Mouse (Mus musculus): Measurements from ENCODE around the gene Ptpn6. TPM values are rescaled to one million over a fixed set of nuclear protein-coding genes. Genes with fewer than 3 reads are reported as not detected.

Ptpn6 gene
- total and polyA plus RNA-seq, 2 experiments from 2014 or later: 2.3 to 3.2 TPM

DNA sequence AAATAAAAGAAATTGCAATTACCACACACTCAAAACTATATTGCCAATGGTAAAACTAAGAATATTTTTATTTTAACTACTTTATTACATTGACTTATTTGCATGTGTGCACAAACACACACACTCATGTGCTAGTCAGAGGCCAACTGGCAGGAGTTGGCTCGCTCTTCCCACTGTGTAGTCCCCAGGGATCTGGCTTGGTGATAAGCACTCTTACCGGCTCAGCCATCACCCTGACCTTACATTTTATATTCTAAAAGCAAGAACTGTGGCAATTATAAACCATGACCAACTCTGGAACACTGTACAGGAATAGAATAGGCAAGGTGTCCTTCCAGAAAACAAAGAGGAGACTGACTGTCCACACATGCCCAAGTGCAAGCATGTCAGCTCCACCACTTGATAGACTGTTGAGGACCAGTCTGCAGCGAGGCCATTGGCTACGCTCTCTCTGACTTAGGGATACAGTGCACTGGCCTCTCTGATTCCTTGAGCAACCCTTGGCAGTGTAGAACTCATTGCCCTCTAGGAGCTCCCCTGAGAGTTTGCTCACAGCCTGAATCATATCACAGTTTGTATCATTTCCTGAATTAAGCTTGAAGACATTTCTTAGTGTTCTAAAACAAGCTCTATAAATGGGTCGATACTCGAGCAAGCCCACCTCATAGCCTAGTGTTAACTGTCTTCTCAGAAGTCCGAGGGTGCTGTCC, 41.9 kb downstream of the Ptpn6 start:
- WGBS: 91% methylated on average over 7 of the region's 7 CpGs
- ATAC-seq (ENCODE audit: low FRiP score) (no peak), DNase-seq (ENCODE audit: low spot score) (no peak)
- 0 out of 2 replicates have a peak, but pooled peaks cover 3% of the 10 kb centered on the region for H3K4me1 ChIP-seq (ENCODE audit: insufficient read depth, low read length)
- H3K36me3 ChIP-seq (ENCODE audit: insufficient read depth, low read length): peaks cover 15% of the 10 kb centered on the region
- H3K4me2 ChIP-seq (ENCODE audit: low read depth, low read length, poor library complexity, severe bottlenecking): no peak overlapping the region
- no peaks in the 10 kb centered on the region for H3K27me3 ChIP-seq (ENCODE audit: insufficient read depth, low read length)
- no peak for TF ChIP-seq CTCF (IDR thresholded peaks at IDR 0.05)
- no peak overlapping the region for H3K27ac ChIP-seq (ENCODE audit: low read depth, low read length)
- no peak overlapping the region for H3K4me3 ChIP-seq (ENCODE audit: low read depth, low read length)
- H3K9me3 ChIP-seq (ENCODE audit: low read length): no peaks in the 10 kb centered on the region
- H3K9ac ChIP-seq (replicated peaks; ENCODE audit: low read length, poor library complexity, severe bottlenecking): no peak overlapping the region

GRCm38 (mm10) chr6:124694166-124694955, 44.2 kb downstream of the Ptpn6 start:
- 75% methylated on average over 15 of the region's 15 CpGs for WGBS
- no peak overlapping the region; the same call in 1 of the 2 replicates for H3K27ac ChIP-seq (ENCODE audit: low read depth, low read length)
- ATAC-seq (ENCODE audit: low FRiP score) (peak; percentile 57; the same call in 1 of the 2 replicates), DNase-seq (ENCODE audit: low spot score) (peak; percentile 76)
- no peak overlapping the region for H3K9ac ChIP-seq (replicated peaks; ENCODE audit: low read length, poor library complexity, severe bottlenecking)
- H3K27me3 ChIP-seq (ENCODE audit: insufficient read depth, low read length): no peaks in the 10 kb centered on the region
- no peak overlapping the region for H3K4me3 ChIP-seq (ENCODE audit: low read depth, low read length)
- no peak for TF ChIP-seq CTCF (IDR thresholded peaks at IDR 0.05)
- no peaks in the 10 kb centered on the region for H3K9me3 ChIP-seq (ENCODE audit: low read length)
- 0 out of 2 replicates have a peak, but pooled peaks cover 3% of the 10 kb centered on the region for H3K4me1 ChIP-seq (ENCODE audit: insufficient read depth, low read length)
- no peak overlapping the region for H3K4me2 ChIP-seq (ENCODE audit: low read depth, low read length, poor library complexity, severe bottlenecking)
- H3K36me3 ChIP-seq (ENCODE audit: insufficient read depth, low read length): peaks cover 7% of the 10 kb centered on the region; the same call in 1 of the 2 replicates

DNA sequence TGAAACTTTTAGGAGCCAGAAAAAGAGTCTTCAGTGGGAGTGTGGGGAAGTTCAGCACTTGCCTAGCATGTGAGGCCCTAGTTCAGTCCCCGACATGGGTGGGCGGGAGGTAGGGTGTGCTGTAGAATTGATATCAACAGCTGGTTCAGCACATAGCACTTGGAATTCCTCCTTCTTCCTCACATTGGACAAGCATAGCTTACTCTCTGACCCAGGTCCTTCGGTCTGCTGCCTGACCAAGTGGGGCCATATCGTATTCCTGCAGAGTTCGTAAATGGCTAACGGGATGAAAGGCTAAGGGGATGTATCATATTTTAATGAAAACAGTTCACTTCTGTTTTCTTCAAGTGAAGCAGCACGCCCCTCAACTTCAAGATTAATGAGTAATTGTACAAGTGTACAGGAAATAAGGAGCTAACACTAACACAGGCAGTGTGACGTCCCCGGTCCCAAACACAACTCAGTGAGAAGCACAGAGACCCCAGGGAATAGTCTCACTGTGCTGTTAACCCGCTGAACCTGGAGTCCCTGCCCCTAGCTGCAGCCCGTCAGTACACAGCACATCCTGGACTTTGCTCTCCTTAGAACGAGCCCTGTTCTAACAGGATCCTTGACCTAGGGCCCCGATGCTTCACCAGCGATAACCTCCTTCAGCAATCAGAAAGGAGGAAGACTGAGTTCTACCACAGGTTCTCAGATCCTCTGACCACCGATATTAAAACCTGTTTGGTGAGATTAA, 45.1 kb downstream of the Ptpn6 start:
- WGBS: 79% methylated on average over 15 of the region's 15 CpGs
- no peaks in the 10 kb centered on the region for H3K9me3 ChIP-seq (ENCODE audit: low read length)
- no peak overlapping the region for H3K4me2 ChIP-seq (ENCODE audit: low read depth, low read length, poor library complexity, severe bottlenecking)
- no peak for DNase-seq (ENCODE audit: low spot score)
- H3K4me1 ChIP-seq (ENCODE audit: insufficient read depth, low read length): 0 out of 2 replicates have a peak, but pooled peaks cover 3% of the 10 kb centered on the region
- ATAC-seq (ENCODE audit: low FRiP score): no peak
- no peak overlapping the region for H3K9ac ChIP-seq (replicated peaks; ENCODE audit: low read length, poor library complexity, severe bottlenecking)
- no peak overlapping the region for H3K4me3 ChIP-seq (ENCODE audit: low read depth, low read length)
- H3K36me3 ChIP-seq (ENCODE audit: insufficient read depth, low read length): no peaks in the 10 kb centered on the region
- no peak overlapping the region for H3K27ac ChIP-seq (ENCODE audit: low read depth, low read length)
- no peak for TF ChIP-seq CTCF (IDR thresholded peaks at IDR 0.05)
- no peaks in the 10 kb centered on the region for H3K27me3 ChIP-seq (ENCODE audit: insufficient read depth, low read length)

DNA sequence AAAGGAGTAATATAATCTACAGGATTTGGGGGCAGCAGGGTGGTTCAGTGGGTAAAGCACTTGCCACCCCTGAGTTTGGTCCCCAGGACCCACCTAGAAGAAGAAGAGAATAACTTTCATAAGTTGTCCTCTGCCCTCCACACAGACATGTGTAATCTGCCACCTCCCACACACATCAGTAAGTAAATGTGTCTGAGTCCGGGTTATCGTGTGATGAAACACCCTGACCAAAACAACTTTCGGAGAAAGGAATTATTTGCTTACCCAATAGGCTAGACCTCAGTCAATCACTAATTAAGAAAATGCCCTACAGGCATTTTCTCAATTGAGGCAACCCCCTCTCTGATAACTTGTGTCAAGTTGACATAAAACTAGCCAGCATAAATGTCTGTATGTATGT, 48.0 kb downstream of the Ptpn6 start:
- TF ChIP-seq CTCF (IDR thresholded peaks at IDR 0.05): no peak

GRCm38 (mm10) chr6:124689011-124689410, 49.5 kb downstream of the Ptpn6 start:
- Histone ChIP-seq H3K4me3 (ENCODE audit: low read depth, low read length) (no peak overlapping the region), H3K9me3 (ENCODE audit: low read length) (no peaks in the 10 kb centered on the region), H3K36me3 (ENCODE audit: insufficient read depth, low read length) (no peaks in the 10 kb centered on the region), H3K4me2 (ENCODE audit: low read depth, low read length, poor library complexity, severe bottlenecking) (no peak overlapping the region), H3K4me1 (ENCODE audit: insufficient read depth, low read length) (no peaks in the 10 kb centered on the region), H3K27ac (ENCODE audit: low read depth, low read length) (no peak overlapping the region), H3K9ac (replicated peaks; ENCODE audit: low read length, poor library complexity, severe bottlenecking) (no peak overlapping the region), H3K27me3 (ENCODE audit: insufficient read depth, low read length) (no peaks in the 10 kb centered on the region)
- TF ChIP-seq CTCF (IDR thresholded peaks at IDR 0.05): no peak
- WGBS: 94% methylated on average over 3 of the region's 3 CpGs
- no peak for ATAC-seq (ENCODE audit: low FRiP score)
- DNase-seq (ENCODE audit: low spot score): no peak

More for the DNA sequence above, 48.0 kb downstream of the Ptpn6 start:
- 99% methylated on average over 3 of the region's 3 CpGs for WGBS
- H3K4me3 ChIP-seq (ENCODE audit: low read depth, low read length): no peak overlapping the region
- 0 out of 2 replicates have a peak, but pooled peaks cover 3% of the 10 kb centered on the region for H3K4me1 ChIP-seq (ENCODE audit: insufficient read depth, low read length)
- H3K9me3 ChIP-seq (ENCODE audit: low read length): no peaks in the 10 kb centered on the region
- H3K27ac ChIP-seq (ENCODE audit: low read depth, low read length): no peak overlapping the region
- DNase-seq (ENCODE audit: low spot score) (no peak), ATAC-seq (ENCODE audit: low FRiP score) (no peak)
- H3K4me2 ChIP-seq (ENCODE audit: low read depth, low read length, poor library complexity, severe bottlenecking): no peak overlapping the region
- no peaks in the 10 kb centered on the region for H3K27me3 ChIP-seq (ENCODE audit: insufficient read depth, low read length)
- no peaks in the 10 kb centered on the region for H3K36me3 ChIP-seq (ENCODE audit: insufficient read depth, low read length)
- H3K9ac ChIP-seq (replicated peaks; ENCODE audit: low read length, poor library complexity, severe bottlenecking): no peak overlapping the region
